Mouse (Mus musculus) megakaryocyte, embryonic 14.5 days (primary cell): Measurements from ENCODE around the gene Tldc1.

Source experiments
- FLI1 ChIP-seq: IDR thresholded peaks from 2 replicates; pipeline ENCODE4 v1.6.1; 2012; ENCODE audit warnings: low read length, inconsistent platforms, mixed read lengths
- GATA1 ChIP-seq: IDR thresholded peaks from 3 replicates; pipeline ENCODE4 v1.6.1; 2012; ENCODE audit warnings: mixed read lengths, low read length, inconsistent platforms, borderline replicate concordance

DNA sequence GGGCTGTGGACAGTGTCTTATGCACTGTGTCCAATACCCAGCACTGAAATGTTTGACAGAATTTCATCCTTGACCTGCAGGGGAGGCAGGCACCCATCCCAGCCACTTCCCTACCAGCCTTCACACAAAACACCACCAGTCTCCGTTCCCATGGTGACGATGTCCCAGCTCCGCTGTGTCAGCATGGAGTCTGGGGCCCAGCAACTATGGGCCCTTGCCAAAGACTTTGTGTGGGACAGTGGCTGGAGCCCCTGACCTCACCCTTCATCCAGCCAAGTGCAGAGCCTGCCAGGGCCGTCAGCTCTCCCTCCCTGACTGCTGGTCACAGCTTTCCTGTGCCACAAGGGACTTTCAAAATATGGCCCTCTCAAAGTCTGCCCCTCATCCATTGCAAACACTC, 45.9 kb upstream of the Tldc1 start:
- TF ChIP-seq GATA1 (no peak), FLI1 (no peak)
